Mouse (Mus musculus) ES-E14 (cell line): ENCODE data around the gene Map3k10. TPM values are rescaled to one million over a fixed set of nuclear protein-coding genes. Genes with fewer than 3 reads are reported as not detected.

Source experiments
- DNase-seq: peaks from one replicate; pipeline ENCODE4 v3.0.0-alpha.2; 2013; ENCODE audit warnings: low read depth, low spot score
- H3K27ac ChIP-seq: 2 replicates; pipeline ENCODE4 v1.5.1; 2012; ENCODE audit warnings: low read depth, mild to moderate bottlenecking, low read length, moderate library complexity, mixed read lengths; ENCODE audit not compliant: poor library complexity, insufficient read depth, severe bottlenecking
- H3K36me3 ChIP-seq: 2 replicates; pipeline ENCODE4 v1.6.1; 2012; ENCODE audit warnings: mild to moderate bottlenecking, low read length, moderate library complexity, mixed read lengths; ENCODE audit not compliant: control insufficient read depth, poor library complexity, insufficient read depth, severe bottlenecking
- H3K4me1 ChIP-seq, 2 experiments: fragments of 150-350 bp in 1 of 2; sonication (generic) in 1 of 2; 2 replicates each; pipeline ENCODE4 v1.6.1; 2012; ENCODE audit warnings: low read length in 2 of 2, mild to moderate bottlenecking in 1 of 2, mixed read lengths in 1 of 2; ENCODE audit not compliant: control insufficient read depth in 2 of 2, insufficient read depth in 2 of 2, poor library complexity in 1 of 2
- H3K4me3 ChIP-seq, 2 experiments: fragments of 150-350 bp in 1 of 2; sonication (generic) in 1 of 2; 2 replicates each; pipeline ENCODE4 v1.5.1; 2012; ENCODE audit warnings: low read length in 2 of 2, low read depth in 1 of 2, mild to moderate bottlenecking in 1 of 2, mixed read lengths in 1 of 2; ENCODE audit not compliant: insufficient read depth in 1 of 2, poor library complexity in 1 of 2, severe bottlenecking in 1 of 2
- H3K9ac ChIP-seq: 2 replicates; pipeline ENCODE4 v1.6.1; 2012; ENCODE audit warnings: low read depth, mild to moderate bottlenecking, low read length, mixed read lengths; ENCODE audit not compliant: poor library complexity, insufficient read depth, severe bottlenecking
- H3K9me3 ChIP-seq: fragments of 150-350 bp; sonication (generic); 2 replicates; pipeline ENCODE4 v1.6.1; 2012; ENCODE audit warnings: low read depth, mild to moderate bottlenecking, low read length; ENCODE audit not compliant: control insufficient read depth, insufficient read depth
- CHD2 ChIP-seq: IDR thresholded peaks from 2 replicates; pipeline ENCODE4 v1.6.1; 2014; ENCODE audit warnings: mild to moderate bottlenecking, low read depth, low read length, inconsistent platforms
- HCFC1 ChIP-seq: IDR thresholded peaks from 2 replicates; pipeline ENCODE4 v1.6.1; 2012; ENCODE audit warnings: low read length, inconsistent platforms, borderline replicate concordance; ENCODE audit not compliant: insufficient read depth
- MAFK ChIP-seq: IDR thresholded peaks from 2 replicates; pipeline ENCODE4 v1.6.1; 2014; ENCODE audit warnings: mild to moderate bottlenecking, low read depth, low read length, inconsistent platforms; ENCODE audit not compliant: insufficient read depth
- ZC3H11A ChIP-seq: IDR thresholded peaks from 2 replicates; pipeline ENCODE4 v1.6.1; 2012; ENCODE audit warnings: low read depth, mild to moderate bottlenecking, inconsistent platforms, low read length, borderline replicate concordance
- ZNF384 ChIP-seq: IDR thresholded peaks from 2 replicates; pipeline ENCODE4 v1.6.1; 2012; ENCODE audit warnings: low read depth, low read length, inconsistent platforms
- in situ Hi-C, 2 experiments: fragments of 600-800 bp; cut with MboI; formaldehyde crosslinking; loops; one replicate each; pipeline ENCODE4 v1.15.1; 2025; ENCODE audit warnings: low sequenced_read_pairs in 2 of 2, inconsistent platforms in 1 of 2; ENCODE audit not compliant: unreplicated experiment in 2 of 2
- total RNA-seq: library from RNA; depleted of rRNA; stranded (reverse); fragments of 300-350 nt; gene quantifications from 2 replicates; pipeline ENCODE4 v1.2.3, GENCODE M21; 2012

The Map3k10 gene
- total RNA-seq, 1 experiment: 21.6 TPM

GRCm38 (mm10) chr7:27627707-27628106, 46.7 kb downstream of the Map3k10 start:
- Histone ChIP-seq H3K36me3 (peaks cover 20% of the 10 kb centered on the region), H3K27ac (no peak overlapping the region), H3K4me1 (peaks cover 2 to 9% of the 10 kb centered on the region in 2 experiments; a peak in 2 of 4 replicates), H3K4me3 (no peak overlapping the region), H3K9ac (no peak overlapping the region), H3K9me3 (no peaks in the 10 kb centered on the region)
- in situ Hi-C loops: no loop called here
- TF ChIP-seq HCFC1 (no peak), MAFK (no peak), ZNF384 (no peak), CHD2 (no peak), ZC3H11A (no peak)
- DNase-seq: no peak

- Histone ChIP-seq H3K9ac (no peak overlapping the region), H3K27ac (no peak overlapping the region), H3K9me3 (no peaks in the 10 kb centered on the region), H3K36me3 (peaks cover 21% of the 10 kb centered on the region), H3K4me3 (no peak overlapping the region), H3K4me1 (peaks cover 3 to 19% of the 10 kb centered on the region in 2 experiments; a peak in 3 of 4 replicates)
- no peak for TF ChIP-seq HCFC1
- no peak for TF ChIP-seq ZC3H11A
- TF ChIP-seq CHD2: no peak
- no peak for TF ChIP-seq ZNF384
- TF ChIP-seq MAFK: no peak
- DNase-seq: no peak
- in situ Hi-C loops: no loop called here
These were observed 49.4 kb downstream of the Map3k10 start for GRCm38 (mm10) chr7:27624967-27625366.

GRCm38 (mm10) chr7:27622234-27622633, 52.2 kb downstream of the Map3k10 start:
- H3K36me3 ChIP-seq: peaks cover 20% of the 10 kb centered on the region
- TF ChIP-seq MAFK (no peak), ZC3H11A (no peak), HCFC1 (no peak), ZNF384 (no peak), CHD2 (no peak)
- H3K4me3 ChIP-seq: no peak overlapping the region
- no peaks in the 10 kb centered on the region for H3K9me3 ChIP-seq
- peak; percentile 60 for DNase-seq
- peaks cover 3 to 19% of the 10 kb centered on the region in 2 experiments; a peak in 2 of 4 replicates for H3K4me1 ChIP-seq
- H3K27ac ChIP-seq: no peak overlapping the region; the same call in 1 of the 2 replicates
- no peak overlapping the region for H3K9ac ChIP-seq
- in situ Hi-C loops: no loop called here

- Histone ChIP-seq H3K36me3 (peaks cover 19% of the 10 kb centered on the region), H3K27ac (no peak overlapping the region), H3K4me1 (peaks cover 3 to 19% of the 10 kb centered on the region in 2 experiments; a peak in 2 of 4 replicates), H3K9me3 (no peaks in the 10 kb centered on the region), H3K4me3 (no peak overlapping the region), H3K9ac (no peak overlapping the region)
- TF ChIP-seq CHD2: no peak
- TF ChIP-seq MAFK: no peak
- TF ChIP-seq HCFC1: no peak
- no peak for TF ChIP-seq ZNF384
- no peak for TF ChIP-seq ZC3H11A
- in situ Hi-C loops: no loop called here
- DNase-seq: no peak
These were observed 53.4 kb downstream of the Map3k10 start for GRCm38 (mm10) chr7:27621028-27621427.
